Mouse (Mus musculus): ENCODE data around the gene Fgf7. TPM values are rescaled to one million over a fixed set of nuclear protein-coding genes. Genes with fewer than 3 reads are reported as not detected.

The Fgf7 gene
- 1 to 10 TPM in 1 of 2 experiments, not detected in 1; 1.4 TPM for total RNA-seq (2023)

DNA sequence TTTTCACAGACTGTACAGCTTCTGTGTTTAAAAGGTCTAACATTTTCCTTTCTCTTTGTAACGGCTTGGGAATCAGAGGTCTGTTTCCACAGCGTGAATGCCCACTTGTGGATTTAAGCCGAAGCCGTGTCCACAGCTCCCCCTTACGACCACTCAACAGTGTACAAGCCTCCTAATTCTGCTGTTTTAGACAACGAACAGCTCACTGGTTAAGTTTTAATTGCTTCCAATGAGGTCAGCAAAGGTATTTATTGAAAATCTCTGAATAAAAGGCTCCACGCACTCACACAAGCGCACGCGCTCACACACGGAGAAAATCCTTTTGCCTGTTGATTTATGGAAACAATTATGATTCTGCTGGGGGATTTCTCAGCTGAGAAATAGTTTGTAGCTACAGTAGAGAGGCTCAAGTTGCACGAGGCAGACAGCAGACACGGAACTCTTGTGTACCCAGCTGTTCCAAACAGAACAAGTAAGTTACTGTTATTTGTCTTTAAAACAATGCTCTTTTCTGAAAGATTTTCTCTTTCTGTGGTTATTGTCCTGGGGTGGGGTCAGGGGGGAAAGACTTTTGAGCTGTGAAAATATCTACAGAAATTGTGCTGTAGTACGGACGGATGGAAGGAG lies at the start of gene Fgf7:
Fgf7 (plus strand) TSS at position 280 of the 627 bp plus-strand sequence.

Other genes starting within 250 kb of the Fgf7 start
- 10 to 100 TPM; 35.1 to 41.5 TPM for gene Galk2, start 175.5 kb upstream of the Fgf7 start, total RNA-seq (2023)
- gene Cops2, start 175.5 kb upstream of the Fgf7 start, total RNA-seq (2023): 10 to 100 TPM; 74.5 to 78.4 TPM
- gene Fam227b, start 117.3 kb downstream of the Fgf7 start, total RNA-seq (2023): not detected
- 1 to 10 TPM; 5.5 to 6.0 TPM for gene Dtwd1, start 117.5 kb downstream of the Fgf7 start, total RNA-seq (2023)
- under 1 TPM in 1 of 2 experiments, not detected in 1; 0.50 TPM for gene Gm17555, start 180.4 kb downstream of the Fgf7 start, total RNA-seq (2023)

Measured in T-cell, adult 66 days (primary cell).